Mouse (Mus musculus): ENCODE results near the gene Gm4922. TPM values are rescaled to one million over a fixed set of nuclear protein-coding genes. Genes with fewer than 3 reads are reported as not detected.

Gene Gm4922
- not detected in 2 replicates for polyA plus RNA-seq (2014; fragmentation: Nextera tagmentation; extraction: Ambion mirVana)

GRCm38 (mm10) chr10:18786693-18787092 lies at the start of gene Gm4922:
Gene Gm4922 (minus strand): TSS chr10:18786793.
- 97% methylated on average over 1 of the region's 1 CpGs for WGBS
- ATAC-seq (ENCODE audit: insufficient number of reproducible peaks, insufficient read depth, low FRiP score, low read depth): no peak

GRCm38 (mm10) chr10:18835684-18836479 lies 49.3 kb upstream of the Gm4922 start:
- H3K9me3 ChIP-seq (ENCODE audit: control insufficient read depth, low read length): no peaks in the 10 kb centered on the region
- 48% methylated on average over 6 of the region's 6 CpGs for WGBS
- no peak overlapping the region for H3K27ac ChIP-seq (replicated peaks in 1 of 2; ENCODE audit: control insufficient read depth in 1 of 2, insufficient read depth in 1 of 2, low read depth in 2 of 2, low read length in 2 of 2)
- no peaks in the 10 kb centered on the region for H3K27me3 ChIP-seq (ENCODE audit: control insufficient read depth, insufficient read depth, low read length)
- no peak overlapping the region for H3K4me2 ChIP-seq (ENCODE audit: low read length)
- H3K36me3 ChIP-seq (ENCODE audit: control insufficient read depth, insufficient read depth, low read length): no peaks in the 10 kb centered on the region
- H3K4me1 ChIP-seq (ENCODE audit: control insufficient read depth in 2 of 2, insufficient read depth in 2 of 2, low read length in 2 of 2): peaks cover 5 to 7% of the 10 kb centered on the region in 2 experiments; a peak in 3 of 4 replicates
- no peak for ATAC-seq (ENCODE audit: insufficient number of reproducible peaks, insufficient read depth, low FRiP score, low read depth)
- H3K4me3 ChIP-seq (ENCODE audit: control insufficient read depth in 1 of 2, insufficient read depth in 1 of 2, low read depth in 1 of 2, low read length in 2 of 2): no peak overlapping the region
- no peak overlapping the region for H3K9ac ChIP-seq (ENCODE audit: low read length)

More at GRCm38 (mm10) chr10:18786693-18787092, at the start of gene Gm4922:
- Histone ChIP-seq H3K4me3 (ENCODE audit: control insufficient read depth in 1 of 2, insufficient read depth in 1 of 2, low read depth in 1 of 2, low read length in 2 of 2) (no peak within 1 kb of the TSS), H3K36me3 (ENCODE audit: control insufficient read depth, insufficient read depth, low read length) (no peaks in the 10 kb centered on the region), H3K27ac (replicated peaks in 1 of 2; ENCODE audit: control insufficient read depth in 1 of 2, insufficient read depth in 1 of 2, low read depth in 2 of 2, low read length in 2 of 2) (no peak within 1 kb of the TSS), H3K9ac (ENCODE audit: low read length) (no peak within 1 kb of the TSS), H3K4me1 (ENCODE audit: control insufficient read depth in 2 of 2, insufficient read depth in 2 of 2, low read length in 2 of 2) (no peaks in the 10 kb centered on the region), H3K4me2 (ENCODE audit: low read length) (no peak within 1 kb of the TSS), H3K9me3 (ENCODE audit: control insufficient read depth, low read length) (no peaks in the 10 kb centered on the region), H3K27me3 (ENCODE audit: control insufficient read depth, insufficient read depth, low read length) (no peaks in the 10 kb centered on the region)

- Histone ChIP-seq H3K4me2 (ENCODE audit: low read length) (no peak overlapping the region), H3K4me1 (ENCODE audit: control insufficient read depth in 2 of 2, insufficient read depth in 2 of 2, low read length in 2 of 2) (peaks cover under 1 to 3% of the 10 kb centered on the region in 2 experiments; a peak in 2 of 4 replicates), H3K36me3 (ENCODE audit: control insufficient read depth, insufficient read depth, low read length) (no peaks in the 10 kb centered on the region), H3K27me3 (ENCODE audit: control insufficient read depth, insufficient read depth, low read length) (no peaks in the 10 kb centered on the region), H3K9ac (ENCODE audit: low read length) (no peak overlapping the region), H3K4me3 (ENCODE audit: control insufficient read depth in 1 of 2, insufficient read depth in 1 of 2, low read depth in 1 of 2, low read length in 2 of 2) (no peak overlapping the region), H3K9me3 (ENCODE audit: control insufficient read depth, low read length) (no peaks in the 10 kb centered on the region), H3K27ac (replicated peaks in 1 of 2; ENCODE audit: control insufficient read depth in 1 of 2, insufficient read depth in 1 of 2, low read depth in 2 of 2, low read length in 2 of 2) (no peak overlapping the region)
- 43% methylated on average over 2 of the region's 2 CpGs for WGBS
- no peak for ATAC-seq (ENCODE audit: insufficient number of reproducible peaks, insufficient read depth, low FRiP score, low read depth)
Measured at GRCm38 (mm10) chr10:18834389-18834788, 47.8 kb upstream of the Gm4922 start.

GRCm38 (mm10) chr10:18831823-18832222 lies 45.2 kb upstream of the Gm4922 start:
- no peak for ATAC-seq (ENCODE audit: insufficient number of reproducible peaks, insufficient read depth, low FRiP score, low read depth)
- no peaks in the 10 kb centered on the region for H3K36me3 ChIP-seq (ENCODE audit: control insufficient read depth, insufficient read depth, low read length)
- H3K9ac ChIP-seq (ENCODE audit: low read length): no peak overlapping the region
- H3K9me3 ChIP-seq (ENCODE audit: control insufficient read depth, low read length): no peaks in the 10 kb centered on the region
- H3K4me2 ChIP-seq (ENCODE audit: low read length): no peak overlapping the region
- H3K4me3 ChIP-seq (ENCODE audit: control insufficient read depth in 1 of 2, insufficient read depth in 1 of 2, low read depth in 1 of 2, low read length in 2 of 2): no peak overlapping the region
- H3K27ac ChIP-seq (replicated peaks in 1 of 2; ENCODE audit: control insufficient read depth in 1 of 2, insufficient read depth in 1 of 2, low read depth in 2 of 2, low read length in 2 of 2): no peak overlapping the region
- no peaks in the 10 kb centered on the region for H3K4me1 ChIP-seq (ENCODE audit: control insufficient read depth in 2 of 2, insufficient read depth in 2 of 2, low read length in 2 of 2)
- H3K27me3 ChIP-seq (ENCODE audit: control insufficient read depth, insufficient read depth, low read length): no peaks in the 10 kb centered on the region
- 41% methylated on average over 7 of the region's 7 CpGs for WGBS

- WGBS: 77% methylated on average over 4 of the region's 4 CpGs
- Histone ChIP-seq H3K4me3 (ENCODE audit: control insufficient read depth in 1 of 2, insufficient read depth in 1 of 2, low read depth in 1 of 2, low read length in 2 of 2) (no peak overlapping the region), H3K36me3 (ENCODE audit: control insufficient read depth, insufficient read depth, low read length) (no peaks in the 10 kb centered on the region), H3K9ac (ENCODE audit: low read length) (no peak overlapping the region), H3K4me1 (ENCODE audit: control insufficient read depth in 2 of 2, insufficient read depth in 2 of 2, low read length in 2 of 2) (no peaks in the 10 kb centered on the region), H3K9me3 (ENCODE audit: control insufficient read depth, low read length) (no peaks in the 10 kb centered on the region), H3K27me3 (ENCODE audit: control insufficient read depth, insufficient read depth, low read length) (no peaks in the 10 kb centered on the region), H3K27ac (replicated peaks in 1 of 2; ENCODE audit: control insufficient read depth in 1 of 2, insufficient read depth in 1 of 2, low read depth in 2 of 2, low read length in 2 of 2) (no peak overlapping the region), H3K4me2 (ENCODE audit: low read length) (no peak overlapping the region)
- no peak for ATAC-seq (ENCODE audit: insufficient number of reproducible peaks, insufficient read depth, low FRiP score, low read depth)
Measured at GRCm38 (mm10) chr10:18830359-18830758, 43.8 kb upstream of the Gm4922 start.

- H3K4me3 ChIP-seq (ENCODE audit: control insufficient read depth in 1 of 2, insufficient read depth in 1 of 2, low read depth in 1 of 2, low read length in 2 of 2): no peak overlapping the region
- ATAC-seq (ENCODE audit: insufficient number of reproducible peaks, insufficient read depth, low FRiP score, low read depth): no peak
- 40% methylated on average over 2 of the region's 2 CpGs for WGBS
- no peaks in the 10 kb centered on the region for H3K36me3 ChIP-seq (ENCODE audit: control insufficient read depth, insufficient read depth, low read length)
- H3K9ac ChIP-seq (ENCODE audit: low read length): no peak overlapping the region
- no peak overlapping the region for H3K27ac ChIP-seq (replicated peaks in 1 of 2; ENCODE audit: control insufficient read depth in 1 of 2, insufficient read depth in 1 of 2, low read depth in 2 of 2, low read length in 2 of 2)
- H3K4me2 ChIP-seq (ENCODE audit: low read length): no peak overlapping the region
- H3K4me1 ChIP-seq (ENCODE audit: control insufficient read depth in 2 of 2, insufficient read depth in 2 of 2, low read length in 2 of 2): no peaks in the 10 kb centered on the region
- H3K27me3 ChIP-seq (ENCODE audit: control insufficient read depth, insufficient read depth, low read length): no peaks in the 10 kb centered on the region
- H3K9me3 ChIP-seq (ENCODE audit: control insufficient read depth, low read length): no peaks in the 10 kb centered on the region
Measured at GRCm38 (mm10) chr10:18827936-18828335, 41.3 kb upstream of the Gm4922 start.

GRCm38 (mm10) chr10:18826107-18826506 lies 39.5 kb upstream of the Gm4922 start:
- ATAC-seq (ENCODE audit: insufficient number of reproducible peaks, insufficient read depth, low FRiP score, low read depth): no peak
- Histone ChIP-seq H3K9me3 (ENCODE audit: control insufficient read depth, low read length) (no peaks in the 10 kb centered on the region), H3K27me3 (ENCODE audit: control insufficient read depth, insufficient read depth, low read length) (no peaks in the 10 kb centered on the region), H3K4me2 (ENCODE audit: low read length) (no peak overlapping the region), H3K4me1 (ENCODE audit: control insufficient read depth in 2 of 2, insufficient read depth in 2 of 2, low read length in 2 of 2) (no peaks in the 10 kb centered on the region), H3K36me3 (ENCODE audit: control insufficient read depth, insufficient read depth, low read length) (no peaks in the 10 kb centered on the region), H3K27ac (replicated peaks in 1 of 2; ENCODE audit: control insufficient read depth in 1 of 2, insufficient read depth in 1 of 2, low read depth in 2 of 2, low read length in 2 of 2) (no peak overlapping the region), H3K4me3 (ENCODE audit: control insufficient read depth in 1 of 2, insufficient read depth in 1 of 2, low read depth in 1 of 2, low read length in 2 of 2) (no peak overlapping the region), H3K9ac (ENCODE audit: low read length) (no peak overlapping the region)
- WGBS: 75% methylated on average over 2 of the region's 2 CpGs

GRCm38 (mm10) chr10:18825143-18825542 lies 38.5 kb upstream of the Gm4922 start:
- Histone ChIP-seq H3K4me3 (ENCODE audit: control insufficient read depth in 1 of 2, insufficient read depth in 1 of 2, low read depth in 1 of 2, low read length in 2 of 2) (no peak overlapping the region), H3K9me3 (ENCODE audit: control insufficient read depth, low read length) (no peaks in the 10 kb centered on the region), H3K4me2 (ENCODE audit: low read length) (no peak overlapping the region), H3K36me3 (ENCODE audit: control insufficient read depth, insufficient read depth, low read length) (no peaks in the 10 kb centered on the region), H3K27ac (replicated peaks in 1 of 2; ENCODE audit: control insufficient read depth in 1 of 2, insufficient read depth in 1 of 2, low read depth in 2 of 2, low read length in 2 of 2) (no peak overlapping the region), H3K9ac (ENCODE audit: low read length) (no peak overlapping the region), H3K4me1 (ENCODE audit: control insufficient read depth in 2 of 2, insufficient read depth in 2 of 2, low read length in 2 of 2) (no peaks in the 10 kb centered on the region), H3K27me3 (ENCODE audit: control insufficient read depth, insufficient read depth, low read length) (no peaks in the 10 kb centered on the region)
- no peak for ATAC-seq (ENCODE audit: insufficient number of reproducible peaks, insufficient read depth, low FRiP score, low read depth)
